Mouse (Mus musculus) heart, adult 10 weeks (tissue): Measurements from ENCODE around the gene Ltv1. TPM values are rescaled to one million over a fixed set of nuclear protein-coding genes. Genes with fewer than 3 reads are reported as not detected.

Experiments
- polyA plus RNA-seq: library from polyadenylated mRNA; stranded (reverse); fragments of 350-450 nt; fragmentation: Illumina TruSeq; extraction: RNeasy Lipid Tissue Mini Kit (QIAGEN cat#74804); gene quantifications from one replicate; pipeline ENCODE4 v1.2.3, GENCODE M21; 2014; ENCODE audit warnings: low read depth, low replicate concordance

Ltv1 gene
- polyA plus RNA-seq: 27.5 TPM

GRCm38 (mm10) chr10:13192731-13193351, at the start of gene Ltv1:
Ltv1 (minus strand) TSS chr10:13193168.

DNA sequence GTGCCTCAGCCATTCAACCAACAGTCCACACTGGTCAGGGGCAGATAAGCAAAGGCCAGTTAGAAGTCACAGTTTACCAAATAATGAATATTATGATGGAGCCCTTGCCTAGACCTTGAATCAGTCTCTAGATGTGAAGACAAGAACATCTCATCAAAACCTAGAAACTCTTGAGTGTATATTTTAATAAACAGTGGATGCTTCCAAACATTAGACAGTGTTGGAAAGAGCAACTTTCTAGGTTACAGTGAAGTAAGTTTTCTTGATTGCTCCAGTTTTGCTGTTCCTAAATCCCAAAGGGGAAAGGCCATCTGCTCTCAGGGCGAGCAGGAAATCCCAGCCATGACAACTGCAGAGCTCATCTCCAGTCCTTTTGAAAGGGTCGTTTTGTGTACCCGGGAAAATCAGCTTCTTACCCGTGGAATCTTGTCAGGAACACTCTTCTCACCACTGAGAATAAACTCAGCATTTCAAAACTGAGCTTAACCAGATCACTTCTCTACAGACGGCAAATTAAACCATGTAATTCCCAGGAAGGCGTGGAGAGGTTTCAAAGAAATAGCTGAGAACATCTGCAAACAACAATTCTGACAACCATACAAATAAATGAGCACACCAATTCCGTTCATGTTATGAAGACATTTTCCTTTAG, 14.9 kb downstream of the Ltv1 start, which contains the start of gene Zc2hc1b:
Gene Zc2hc1b, minus strand, starts transcription at position 51 of the 652 bp plus-strand sequence.

Other genes with a start within 250 kb of the Ltv1 start
- gene Stx11, start 228.9 kb downstream of the Ltv1 start, polyA plus RNA-seq: 2.4 TPM
- 9.7 TPM for gene Sf3b5, start 187.8 kb downstream of the Ltv1 start, polyA plus RNA-seq
- gene Plagl1, start 132.7 kb downstream of the Ltv1 start, polyA plus RNA-seq: 7.7 TPM
- gene Zc2hc1b, start 15.1 kb downstream of the Ltv1 start, polyA plus RNA-seq: not detected